Mouse (Mus musculus) ES-Bruce4 (cell line): ENCODE results near the gene Ankrd13d. TPM values are rescaled to one million over a fixed set of nuclear protein-coding genes. Genes with fewer than 3 reads are reported as not detected.

Source experiments
- H3K27ac ChIP-seq: 2 replicates; pipeline ENCODE4 v1.5.1; 2012; ENCODE audit warnings: low read length, inconsistent platforms; ENCODE audit not compliant: insufficient read depth
- H3K27me3 ChIP-seq: 2 replicates; pipeline ENCODE4 v1.6.1; 2012; ENCODE audit warnings: mild to moderate bottlenecking, low read length, inconsistent platforms; ENCODE audit not compliant: control insufficient read depth, poor library complexity, insufficient read depth, severe bottlenecking
- H3K36me3 ChIP-seq: 2 replicates; pipeline ENCODE4 v1.6.1; 2012; ENCODE audit warnings: inconsistent platforms, mild to moderate bottlenecking, low read length, moderate library complexity; ENCODE audit not compliant: control insufficient read depth, poor library complexity, insufficient read depth, severe bottlenecking
- H3K4me1 ChIP-seq: one replicate; pipeline ENCODE4 v1.8.1; 2011; ENCODE audit warnings: low read length; ENCODE audit not compliant: control insufficient read depth, insufficient read depth
- H3K4me3 ChIP-seq: 2 replicates; pipeline ENCODE4 v1.5.1; 2011; ENCODE audit warnings: low read depth, mild to moderate bottlenecking, low read length
- H3K9ac ChIP-seq: 2 replicates; pipeline ENCODE4 v1.6.1; 2012; ENCODE audit warnings: low read depth, mild to moderate bottlenecking, inconsistent platforms; ENCODE audit not compliant: poor library complexity, severe bottlenecking
- H3K9me3 ChIP-seq: replicated peaks from 2 replicates; pipeline ENCODE4 v1.6.1; 2012; ENCODE audit warnings: mild to moderate bottlenecking, low read length, inconsistent platforms; ENCODE audit not compliant: control insufficient read depth, poor library complexity, insufficient read depth, severe bottlenecking
- CTCF ChIP-seq: IDR thresholded peaks from one replicate; pipeline ENCODE4 v1.8.1; 2011; ENCODE audit warnings: low read depth, low read length
- EP300 ChIP-seq: IDR thresholded peaks from 2 replicates; pipeline ENCODE4 v1.6.1; 2011; ENCODE audit warnings: low read depth, low read length; ENCODE audit not compliant: insufficient read depth
- POLR2A ChIP-seq: IDR thresholded peaks from one replicate; pipeline ENCODE4 v1.8.1; 2011; ENCODE audit warnings: low read length; ENCODE audit not compliant: insufficient read depth
- polyA plus RNA-seq: library from polyadenylated mRNA; stranded (reverse); fragments of >200 nt; gene quantifications from 2 replicates; pipeline ENCODE4 v1.2.4, GENCODE M21; 2011; ENCODE audit warnings: low read depth; ENCODE audit not compliant: missing spikeins, insufficient read depth, insufficient read length

Ankrd13d gene
- polyA plus RNA-seq, 1 experiment, result 4.9 TPM

GRCm38 (mm10) chr19:4227894-4228678, 54.9 kb downstream of the Ankrd13d start:
- H3K36me3 ChIP-seq, result no peaks in the 10 kb centered on the region
- H3K9ac ChIP-seq, result no peak overlapping the region
- no peak overlapping the region for H3K27ac ChIP-seq
- no peaks in the 10 kb centered on the region for H3K4me1 ChIP-seq
- H3K4me3 ChIP-seq, result no peak overlapping the region
- no peaks in the 10 kb centered on the region for H3K27me3 ChIP-seq
- TF ChIP-seq CTCF (peak; percentile 70), POLR2A (no peak), EP300 (no peak)
- H3K9me3 ChIP-seq, result no peaks in the 10 kb centered on the region

DNA sequence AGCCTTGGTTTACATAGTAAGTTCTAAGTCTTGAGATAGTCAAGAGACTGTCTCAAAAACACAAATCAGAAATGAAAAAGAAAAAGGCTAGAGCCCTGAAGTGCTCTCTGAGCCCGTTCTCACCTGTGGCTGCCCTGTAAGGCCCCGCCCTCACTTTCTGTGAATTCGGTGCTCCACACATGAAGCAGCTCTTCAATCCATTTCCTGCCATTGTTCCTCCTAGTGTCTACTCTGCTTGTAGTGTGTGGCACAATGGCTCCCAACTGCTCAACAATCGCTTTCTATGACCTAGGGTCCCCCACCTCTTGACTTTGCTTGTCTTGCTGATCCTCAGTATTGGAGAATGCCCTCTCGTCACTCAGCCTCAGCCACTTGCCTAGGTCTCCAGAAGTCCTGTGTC, 55.5 kb downstream of the Ankrd13d start:
- Histone ChIP-seq H3K27me3 (no peaks in the 10 kb centered on the region), H3K9ac (no peak overlapping the region), H3K4me1 (no peaks in the 10 kb centered on the region), H3K9me3 (no peaks in the 10 kb centered on the region), H3K36me3 (no peaks in the 10 kb centered on the region), H3K4me3 (no peak overlapping the region), H3K27ac (no peak overlapping the region)
- no peak for TF ChIP-seq EP300
- no peak for TF ChIP-seq CTCF
- no peak for TF ChIP-seq POLR2A

GRCm38 (mm10) chr19:4226779-4227178, 56.2 kb downstream of the Ankrd13d start:
- H3K27me3 ChIP-seq, result no peaks in the 10 kb centered on the region
- no peaks in the 10 kb centered on the region for H3K36me3 ChIP-seq
- H3K4me3 ChIP-seq, result no peak overlapping the region
- no peak for TF ChIP-seq POLR2A
- TF ChIP-seq EP300, result no peak
- TF ChIP-seq CTCF, result no peak
- no peaks in the 10 kb centered on the region for H3K9me3 ChIP-seq
- no peaks in the 10 kb centered on the region for H3K4me1 ChIP-seq
- no peak overlapping the region for H3K9ac ChIP-seq
- no peak overlapping the region for H3K27ac ChIP-seq

DNA sequence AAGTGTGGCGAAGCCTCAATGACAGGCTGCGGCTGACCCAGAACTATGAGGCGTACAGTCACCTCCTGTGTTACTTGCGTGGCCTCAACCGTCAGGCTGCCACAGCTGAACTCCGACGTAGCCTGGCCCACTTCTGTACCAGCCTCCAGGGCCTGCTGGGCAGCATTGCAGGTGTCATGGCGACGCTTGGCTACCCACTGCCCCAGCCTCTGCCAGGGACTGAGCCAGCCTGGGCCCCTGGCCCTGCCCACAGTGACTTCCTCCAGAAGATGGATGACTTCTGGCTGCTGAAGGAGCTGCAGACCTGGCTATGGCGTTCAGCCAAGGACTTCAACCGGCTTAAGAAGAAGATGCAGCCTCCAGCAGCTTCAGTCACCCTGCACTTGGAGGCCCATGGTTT, 60.8 kb downstream of the Ankrd13d start:
- H3K27ac ChIP-seq, result no peak overlapping the region
- H3K36me3 ChIP-seq, result no peaks in the 10 kb centered on the region
- no peaks in the 10 kb centered on the region for H3K27me3 ChIP-seq
- no peaks in the 10 kb centered on the region for H3K4me1 ChIP-seq
- H3K9me3 ChIP-seq, result no peaks in the 10 kb centered on the region
- H3K4me3 ChIP-seq, result no peak overlapping the region
- no peak overlapping the region for H3K9ac ChIP-seq
- TF ChIP-seq POLR2A, result no peak
- TF ChIP-seq CTCF, result no peak
- TF ChIP-seq EP300, result no peak

DNA sequence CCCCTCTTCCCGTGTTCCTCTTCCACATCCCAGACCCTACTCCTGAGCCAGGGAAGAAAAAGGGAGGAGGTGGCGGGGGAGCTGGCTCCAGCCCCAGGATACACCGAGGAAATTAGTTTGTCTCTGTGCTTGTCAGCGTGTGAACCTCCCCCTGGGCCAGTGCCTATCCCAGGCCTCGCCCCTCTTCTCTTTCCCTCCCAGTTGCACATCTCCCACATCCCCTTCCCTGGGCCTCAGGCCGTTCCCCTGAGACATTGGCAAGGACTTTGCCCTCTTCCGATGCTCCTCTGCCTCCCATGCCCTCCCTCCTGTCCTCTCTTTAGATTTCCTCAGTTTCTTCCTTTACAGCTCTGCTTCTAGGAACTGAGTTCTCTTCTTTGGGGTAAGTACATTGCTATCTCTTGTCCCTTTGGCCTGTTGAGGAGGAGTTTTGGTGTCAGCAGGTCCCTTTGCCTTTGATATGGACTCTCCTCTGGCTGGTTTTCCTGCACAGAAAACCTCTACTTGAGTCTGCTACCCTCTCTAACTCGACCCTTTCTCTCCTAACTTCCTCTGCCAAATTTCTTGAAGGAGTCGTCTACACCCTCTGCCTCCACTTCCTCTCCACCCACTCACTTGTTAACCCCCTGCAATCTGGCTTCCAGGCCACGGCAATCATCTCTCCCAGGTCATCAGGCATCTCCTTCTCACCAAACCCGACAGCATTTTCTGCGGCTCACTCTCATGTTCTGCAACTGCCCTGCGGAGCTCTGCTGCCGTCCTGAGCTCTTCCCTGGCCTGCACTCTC, 61.8 kb downstream of the Ankrd13d start:
- no peaks in the 10 kb centered on the region for H3K4me1 ChIP-seq
- H3K4me3 ChIP-seq, result no peak overlapping the region
- no peaks in the 10 kb centered on the region for H3K9me3 ChIP-seq
- no peak overlapping the region for H3K27ac ChIP-seq
- no peaks in the 10 kb centered on the region for H3K27me3 ChIP-seq
- TF ChIP-seq CTCF, result no peak
- TF ChIP-seq POLR2A, result no peak
- TF ChIP-seq EP300, result no peak
- H3K36me3 ChIP-seq, result no peaks in the 10 kb centered on the region
- no peak overlapping the region for H3K9ac ChIP-seq

DNA sequence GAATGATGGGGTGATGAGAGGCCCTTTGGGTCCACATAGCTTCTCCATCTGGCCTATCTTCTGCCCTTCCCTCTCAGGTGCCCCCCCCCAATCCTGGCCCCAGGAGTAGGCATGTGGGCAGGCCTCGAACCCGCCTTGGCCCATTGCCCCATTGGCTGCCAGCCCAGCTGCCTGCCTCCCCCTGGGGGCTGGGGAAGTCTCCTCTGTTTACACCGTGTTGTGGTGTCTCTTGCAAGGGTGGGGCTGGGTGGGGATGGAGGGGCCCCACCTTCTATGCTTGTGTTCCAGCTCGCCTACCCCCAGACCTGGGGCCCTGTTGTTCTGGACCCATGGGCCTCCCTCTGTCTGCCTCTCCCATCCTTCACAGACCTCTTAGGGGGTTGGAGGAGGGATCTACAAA, 62.5 kb downstream of the Ankrd13d start:
- Histone ChIP-seq H3K36me3 (no peaks in the 10 kb centered on the region), H3K9me3 (no peaks in the 10 kb centered on the region), H3K4me1 (no peaks in the 10 kb centered on the region), H3K9ac (no peak overlapping the region), H3K27ac (no peak overlapping the region), H3K4me3 (no peak overlapping the region), H3K27me3 (peaks cover 2% of the 10 kb centered on the region)
- TF ChIP-seq CTCF (no peak), POLR2A (no peak), EP300 (no peak)

Other genes with a start within 250 kb of the Ankrd13d start
- 119 and 155 TPM in 2 replicates for gene Gstp1, start 245.2 kb downstream of the Ankrd13d start, polyA plus RNA-seq
- gene Gstp2, start 237.1 kb downstream of the Ankrd13d start, polyA plus RNA-seq, result 29.3 and 32.1 TPM in 2 replicates
- gene Gstp3, start 223.6 kb downstream of the Ankrd13d start, polyA plus RNA-seq, result 0.91 and 2.3 TPM in 2 replicates
- not detected in 2 replicates for gene Cabp2, start 201.6 kb downstream of the Ankrd13d start, polyA plus RNA-seq
- gene Cdk2ap2, start 186.0 kb downstream of the Ankrd13d start, polyA plus RNA-seq, result 26.9 and 32.5 TPM in 2 replicates
- 9.8 and 11.2 TPM in 2 replicates for gene Pitpnm1, start 183.1 kb downstream of the Ankrd13d start, polyA plus RNA-seq
- gene Aip, start 157.3 kb downstream of the Ankrd13d start, polyA plus RNA-seq, result 43.8 and 51.3 TPM in 2 replicates
- gene Gpr152, start 143.3 kb downstream of the Ankrd13d start, polyA plus RNA-seq, result not detected in 2 replicates
- not detected in 2 replicates for gene Cabp4, start 139.1 kb downstream of the Ankrd13d start, polyA plus RNA-seq
- 82.4 and 88.1 TPM in 2 replicates for gene Coro1b, start 134.5 kb downstream of the Ankrd13d start, polyA plus RNA-seq
- gene Ptprcap, start 129.5 kb downstream of the Ankrd13d start, polyA plus RNA-seq, result not detected in 2 replicates
- gene Rps6kb2, start 119.8 kb downstream of the Ankrd13d start, polyA plus RNA-seq, result 17.1 and 27.3 TPM in 2 replicates
- gene Carns1, start 107.7 kb downstream of the Ankrd13d start, polyA plus RNA-seq, result 1.7 and 2.1 TPM in 2 replicates
- gene Tbc1d10c, start 91.9 kb downstream of the Ankrd13d start, polyA plus RNA-seq, result 1.2 TPM in 2 replicates
- 295 and 298 TPM in 2 replicates for gene Ppp1ca, start 91.1 kb downstream of the Ankrd13d start, polyA plus RNA-seq
- 42.3 and 48.2 TPM in 2 replicates for gene Rad9a, start 81.5 kb downstream of the Ankrd13d start, polyA plus RNA-seq
- gene Clcf1, start 68.9 kb downstream of the Ankrd13d start, polyA plus RNA-seq, result 1.5 and 1.8 TPM in 2 replicates
- not detected in 2 replicates for gene AC109138.7, start 68.8 kb downstream of the Ankrd13d start, polyA plus RNA-seq
- 21.9 and 26.7 TPM in 2 replicates for gene Pold4, start 51.2 kb downstream of the Ankrd13d start, polyA plus RNA-seq
- gene Ssh3, start 14.0 kb downstream of the Ankrd13d start, polyA plus RNA-seq, result 8.5 and 9.2 TPM in 2 replicates
- gene Grk2, start 23.1 kb upstream of the Ankrd13d start, polyA plus RNA-seq, result 40.2 and 46.4 TPM in 2 replicates
- gene Kdm2a, start 115.1 kb upstream of the Ankrd13d start, polyA plus RNA-seq, result 68.0 and 78.4 TPM in 2 replicates
- gene Rhod, start 156.3 kb upstream of the Ankrd13d start, polyA plus RNA-seq, result 12.4 and 16.9 TPM in 2 replicates
- not detected in 2 replicates for gene Syt12, start 194.3 kb upstream of the Ankrd13d start, polyA plus RNA-seq
- not detected in 2 replicates for gene 2010003K11Rik, start 215.4 kb upstream of the Ankrd13d start, polyA plus RNA-seq
- gene Pcx, start 227.3 kb upstream of the Ankrd13d start, polyA plus RNA-seq, result 7.9 TPM in 2 replicates